Mouse (Mus musculus): ENCODE results near the gene Chmp4b.
A peak's percentile ranks its signal among the peaks of the same experiment; 100 is the strongest.

The Chmp4b gene

DNA sequence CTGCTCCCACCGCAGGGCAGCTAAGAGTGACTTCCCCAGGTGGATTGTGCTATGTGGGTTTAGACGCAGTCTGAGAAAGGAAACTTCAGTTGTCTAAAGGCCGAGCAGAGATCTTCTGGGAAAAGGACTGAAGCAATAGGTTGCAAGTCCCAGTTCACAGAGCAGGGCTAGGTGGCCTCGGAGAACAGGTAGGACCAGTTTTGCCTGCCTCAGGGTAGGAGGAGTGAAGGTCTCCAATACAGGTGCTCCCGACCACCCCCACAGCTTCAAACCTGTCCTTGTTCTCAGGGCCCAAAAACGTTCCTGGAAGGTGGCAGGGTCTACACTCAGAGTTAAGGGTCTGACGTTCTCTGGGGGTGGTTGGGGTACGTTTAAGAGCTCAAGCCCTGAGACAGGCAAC, at the start of gene Chmp4b:
Gene Chmp4b, plus strand, starts transcription at position 343 of the 400 bp plus-strand sequence.
- no peak for DNase-seq (ENCODE audit: low spot score in 2 of 2)

DNA sequence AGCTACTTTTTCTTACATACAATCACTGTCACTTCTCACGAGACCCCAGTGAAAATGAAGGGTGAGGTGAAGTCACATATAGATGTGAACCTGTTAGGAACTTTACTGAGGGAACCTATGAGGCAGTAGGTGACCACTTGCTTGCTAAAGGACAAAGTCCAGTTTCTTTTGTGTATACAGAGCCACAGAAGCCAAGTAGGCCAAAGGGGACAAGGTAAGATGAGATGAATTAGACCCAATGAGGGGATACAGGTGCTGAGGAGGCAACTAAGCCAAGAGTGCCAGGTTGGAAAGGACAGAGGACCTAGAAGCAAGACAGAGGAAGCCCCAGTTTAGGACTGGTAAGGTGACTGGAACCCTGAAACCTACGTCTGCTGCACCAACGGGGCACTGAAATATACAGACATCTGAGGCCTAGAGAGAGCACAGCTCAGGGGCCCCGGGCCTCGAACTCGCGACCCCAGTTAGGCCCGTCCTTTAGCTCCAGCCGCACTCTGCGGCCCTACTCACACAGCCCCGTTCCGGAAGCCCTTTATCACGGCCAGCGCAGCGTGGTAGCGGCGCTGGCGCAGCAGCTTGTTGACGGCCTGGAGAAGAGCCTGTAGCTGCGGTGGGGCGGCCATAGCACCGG, 48.4 kb upstream of the Chmp4b start:
- DNase-seq (ENCODE audit: low spot score in 2 of 2): no peak

GRCm38 (mm10) chr2:154603638-154604153, 47.8 kb upstream of the Chmp4b start, which contains the start of gene Pxmp4:
Gene Pxmp4 (minus strand): TSS chr2:154603708.
- DNase-seq (ENCODE audit: low spot score in 2 of 2): peak; percentile 100

DNA sequence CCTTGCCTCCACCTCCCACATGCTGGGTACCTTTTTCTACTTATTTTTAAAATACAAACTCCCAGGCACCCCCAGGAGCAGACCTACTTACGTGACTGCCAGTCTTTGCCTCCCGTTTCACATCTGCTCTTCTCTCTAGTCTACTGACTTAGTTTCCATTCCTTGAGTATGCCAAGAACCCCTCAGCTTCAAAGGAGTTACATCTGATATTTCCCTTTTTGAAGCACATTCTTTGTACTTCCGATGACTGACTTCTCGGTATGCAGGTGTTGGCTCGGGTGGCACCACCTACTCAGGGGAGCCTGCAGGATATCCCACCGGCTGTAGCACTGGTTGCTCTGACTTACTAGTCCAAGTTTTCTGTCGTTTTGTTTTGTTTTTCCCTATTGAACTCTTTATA, 47.3 kb upstream of the Chmp4b start:
- no peak for DNase-seq (ENCODE audit: low spot score in 2 of 2)

GRCm38 (mm10) chr2:154606965-154607364, 44.5 kb upstream of the Chmp4b start:
- DNase-seq (ENCODE audit: low spot score in 2 of 2): no peak

DNA sequence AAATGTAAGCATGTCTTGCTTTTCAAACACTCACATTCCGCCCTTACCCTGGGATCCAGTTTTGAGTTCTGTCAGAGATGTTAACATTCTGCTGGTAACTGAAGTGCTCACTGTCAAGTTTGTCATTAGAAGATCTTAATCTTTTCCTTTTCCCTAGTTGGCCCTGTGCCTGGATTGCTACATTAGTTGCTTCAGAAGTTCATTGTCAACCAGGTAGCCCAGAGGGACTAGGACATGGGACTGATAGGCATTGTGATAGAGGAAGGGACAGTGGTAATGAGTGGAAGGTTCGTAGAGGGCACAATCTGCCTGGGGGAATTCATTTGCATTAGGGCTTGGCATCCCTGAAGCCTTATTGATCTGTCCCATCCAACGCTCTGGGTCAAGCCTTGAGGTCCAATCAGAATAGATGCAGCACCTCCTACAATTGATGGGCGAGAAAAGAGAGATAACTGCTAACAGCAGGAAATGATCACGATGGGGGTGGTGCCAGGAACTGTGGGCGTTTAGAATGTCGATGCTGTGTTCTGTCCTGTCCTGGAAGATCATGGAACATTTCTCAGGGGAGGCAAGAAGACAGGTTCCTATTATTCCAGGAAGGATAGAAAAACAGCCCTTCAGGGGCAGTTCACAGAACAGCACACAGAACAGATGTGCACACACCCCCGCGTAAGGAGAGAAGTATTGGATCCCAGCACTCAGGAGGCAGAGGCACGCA, 42.3 kb upstream of the Chmp4b start:
- DNase-seq (ENCODE audit: low spot score in 2 of 2): no peak

- DNase-seq (ENCODE audit: low spot score in 2 of 2): peak; percentile 82
Observed at GRCm38 (mm10) chr2:154613118-154614115, 38.1 kb upstream of the Chmp4b start, which contains the start of the genes Zfp341 and 4930519P11Rik. Gene Zfp341 (plus strand): TSS chr2:154613297. Gene 4930519P11Rik (minus strand): TSS chr2:154613437.

DNA sequence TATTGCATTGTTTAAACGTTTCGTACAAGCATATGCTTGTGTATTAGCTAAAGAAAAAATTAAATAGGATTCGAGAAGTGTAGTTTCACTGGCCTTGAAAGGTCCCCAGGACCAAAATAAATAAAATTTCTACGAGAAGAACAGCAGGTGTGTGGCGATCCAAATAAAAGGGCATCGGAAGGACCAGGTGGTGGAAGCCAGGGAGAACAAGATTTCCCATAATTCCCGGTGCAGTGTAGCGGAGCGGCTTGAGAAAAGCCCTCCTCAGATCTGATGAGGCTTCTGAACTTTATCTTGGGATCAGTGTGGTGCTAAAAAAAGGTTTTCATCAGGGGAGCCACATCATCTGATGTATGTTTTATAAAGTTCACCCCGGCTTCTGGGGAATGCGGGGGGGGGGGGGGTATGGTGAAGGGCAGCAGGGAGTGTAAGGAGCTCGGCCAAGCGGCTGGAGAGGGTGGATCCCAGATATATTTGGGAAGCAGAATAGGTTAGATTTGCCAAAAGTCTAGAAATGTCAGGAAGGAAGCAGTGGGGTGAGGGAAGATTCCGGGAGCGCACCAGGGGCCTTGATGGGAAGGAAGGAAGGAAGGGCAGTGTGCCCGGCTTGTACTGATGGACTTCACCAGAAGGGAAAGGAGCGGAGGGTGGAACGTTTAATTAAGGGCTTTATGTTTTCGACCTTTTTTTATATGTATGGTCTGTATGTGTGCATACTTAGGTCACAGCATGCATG, 36.5 kb upstream of the Chmp4b start:
- no peak for DNase-seq (ENCODE audit: low spot score in 2 of 2)

DNA sequence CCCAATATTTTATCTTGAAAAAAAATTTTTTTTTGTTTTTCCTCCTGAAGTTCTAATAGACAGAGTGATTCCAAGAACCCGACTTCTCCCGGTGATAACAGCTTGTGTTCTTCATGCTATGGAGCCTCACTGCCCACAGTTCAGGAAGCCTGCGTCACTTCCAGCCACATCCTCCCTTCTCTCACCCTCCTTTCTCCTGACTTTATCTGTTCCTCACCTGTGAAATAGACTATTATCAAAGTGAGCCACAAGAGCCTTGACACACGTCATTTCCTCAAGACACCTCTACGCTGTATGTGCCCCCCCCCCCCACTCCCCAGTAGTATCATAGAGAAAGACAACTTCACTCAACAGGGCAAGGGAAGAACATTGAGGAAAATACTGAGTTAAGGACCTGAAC, 35.8 kb upstream of the Chmp4b start:
- no peak for DNase-seq (ENCODE audit: low spot score in 2 of 2)

GRCm38 (mm10) chr2:154617061-154617460, 34.4 kb upstream of the Chmp4b start:
- DNase-seq (ENCODE audit: low spot score in 2 of 2): no peak

GRCm38 (mm10) chr2:154621684-154622083, 29.8 kb upstream of the Chmp4b start:
- no peak for DNase-seq (ENCODE audit: low spot score in 2 of 2)

DNA sequence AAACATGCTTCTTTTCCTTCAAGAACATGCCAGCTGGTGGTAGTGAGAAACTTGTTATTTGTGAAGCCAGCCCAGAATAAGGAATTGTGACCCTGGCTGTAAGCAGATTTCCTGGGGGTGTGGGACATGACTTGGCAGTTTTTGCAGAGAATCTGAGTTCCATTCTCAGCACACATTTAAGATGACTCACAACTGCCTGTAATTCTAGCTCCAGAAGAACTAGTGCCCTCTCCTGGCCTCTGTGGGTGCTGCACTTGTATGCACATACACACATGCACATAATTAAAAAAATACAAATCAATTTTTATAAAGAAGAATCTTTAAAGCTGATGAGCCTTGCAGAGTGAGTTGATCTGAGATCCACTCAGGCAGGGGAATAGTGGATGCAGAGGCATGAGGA, 27.4 kb upstream of the Chmp4b start:
- DNase-seq (ENCODE audit: low spot score in 2 of 2): no peak

DNA sequence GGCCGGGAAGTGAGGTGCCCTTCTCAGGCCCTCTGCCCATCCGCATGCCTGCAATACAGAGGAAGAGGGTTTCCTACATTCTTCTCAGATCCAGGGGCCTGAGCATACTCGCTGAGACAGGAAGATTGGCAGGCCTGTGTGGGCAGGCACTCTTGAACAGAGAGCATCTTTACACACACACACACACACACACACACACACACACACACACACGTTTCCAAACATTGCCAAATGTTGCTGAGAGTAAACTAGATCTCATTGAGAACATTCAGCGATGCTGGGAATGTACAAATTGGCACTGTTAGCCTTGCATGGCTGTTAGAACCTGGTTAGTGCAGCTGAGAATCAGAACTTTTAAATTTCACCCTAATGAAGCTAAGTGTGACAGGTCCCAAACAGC, 21.0 kb upstream of the Chmp4b start:
- no peak for DNase-seq (ENCODE audit: low spot score in 2 of 2)

DNA sequence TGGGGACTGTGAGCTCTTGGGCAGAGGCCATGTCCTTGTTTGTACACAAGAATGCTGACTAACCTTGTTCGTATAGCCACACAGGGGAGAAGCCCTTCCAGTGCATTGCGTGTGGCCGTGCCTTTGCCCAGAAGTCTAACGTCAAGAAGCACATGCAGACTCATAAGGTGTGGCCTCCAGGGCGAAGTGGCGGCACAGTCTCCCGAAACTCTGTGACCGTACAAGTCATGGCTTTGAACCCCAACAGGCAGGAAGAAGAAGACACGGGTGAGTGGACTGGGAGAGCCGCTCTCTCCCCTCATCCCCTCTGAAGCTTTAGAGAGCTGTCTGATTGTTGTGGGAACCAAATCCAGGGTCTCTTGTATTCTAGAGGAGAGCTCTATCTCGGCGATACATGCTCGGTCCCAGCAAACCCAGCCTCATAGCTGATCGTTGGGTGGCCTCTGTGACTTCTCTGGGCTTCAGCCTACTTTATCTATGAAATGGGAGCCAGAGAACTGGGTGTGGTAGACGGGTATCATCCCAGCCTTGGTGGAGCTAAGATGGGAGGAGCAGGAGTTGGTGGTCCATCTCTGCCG, 19.2 kb upstream of the Chmp4b start:
- no peak for DNase-seq (ENCODE audit: low spot score in 2 of 2)

- no peak for DNase-seq (ENCODE audit: low spot score in 2 of 2)
Observed at GRCm38 (mm10) chr2:154633039-154633742, 18.3 kb upstream of the Chmp4b start.

GRCm38 (mm10) chr2:154633876-154634644, 17.4 kb upstream of the Chmp4b start:
- DNase-seq (ENCODE audit: low spot score in 2 of 2): no peak

- DNase-seq (ENCODE audit: low spot score in 2 of 2): no peak
Observed at GRCm38 (mm10) chr2:154635826-154636225, 15.7 kb upstream of the Chmp4b start.

DNA sequence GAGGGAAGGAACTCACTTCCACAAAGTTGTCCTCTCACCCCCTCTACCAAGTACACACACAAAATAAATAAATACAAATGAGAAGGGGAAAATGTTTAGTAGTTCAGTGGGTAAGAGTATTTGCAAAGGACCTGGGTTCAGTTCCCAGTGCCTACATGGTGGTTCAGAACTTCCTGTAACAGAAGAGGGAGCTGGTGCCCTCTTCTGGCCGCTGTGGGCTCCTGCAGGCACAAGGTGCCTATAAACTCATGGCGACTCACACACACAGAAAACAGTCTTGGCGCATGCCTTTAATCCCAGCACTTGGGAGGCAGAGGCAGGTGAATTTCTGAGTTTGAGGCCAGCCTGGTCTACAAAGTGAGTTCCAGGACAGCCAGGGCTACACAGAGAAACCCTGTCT, 13.0 kb upstream of the Chmp4b start:
- DNase-seq (ENCODE audit: low spot score in 2 of 2): no peak

GRCm38 (mm10) chr2:154639115-154639514, 12.4 kb upstream of the Chmp4b start:
- no peak for DNase-seq (ENCODE audit: low spot score in 2 of 2)
